Mouse (Mus musculus) CD8-positive naive resting alpha-beta T cell, adult 2 months (primary cell): ENCODE results near the gene Ubtd2.

Experiments
- DNase-seq, 2 experiments: peaks; one replicate each; pipeline ENCODE4 v3.0.0; 2022; ENCODE audit warnings: low read depth in 2 of 2, low spot score in 2 of 2

Ubtd2 gene

DNA sequence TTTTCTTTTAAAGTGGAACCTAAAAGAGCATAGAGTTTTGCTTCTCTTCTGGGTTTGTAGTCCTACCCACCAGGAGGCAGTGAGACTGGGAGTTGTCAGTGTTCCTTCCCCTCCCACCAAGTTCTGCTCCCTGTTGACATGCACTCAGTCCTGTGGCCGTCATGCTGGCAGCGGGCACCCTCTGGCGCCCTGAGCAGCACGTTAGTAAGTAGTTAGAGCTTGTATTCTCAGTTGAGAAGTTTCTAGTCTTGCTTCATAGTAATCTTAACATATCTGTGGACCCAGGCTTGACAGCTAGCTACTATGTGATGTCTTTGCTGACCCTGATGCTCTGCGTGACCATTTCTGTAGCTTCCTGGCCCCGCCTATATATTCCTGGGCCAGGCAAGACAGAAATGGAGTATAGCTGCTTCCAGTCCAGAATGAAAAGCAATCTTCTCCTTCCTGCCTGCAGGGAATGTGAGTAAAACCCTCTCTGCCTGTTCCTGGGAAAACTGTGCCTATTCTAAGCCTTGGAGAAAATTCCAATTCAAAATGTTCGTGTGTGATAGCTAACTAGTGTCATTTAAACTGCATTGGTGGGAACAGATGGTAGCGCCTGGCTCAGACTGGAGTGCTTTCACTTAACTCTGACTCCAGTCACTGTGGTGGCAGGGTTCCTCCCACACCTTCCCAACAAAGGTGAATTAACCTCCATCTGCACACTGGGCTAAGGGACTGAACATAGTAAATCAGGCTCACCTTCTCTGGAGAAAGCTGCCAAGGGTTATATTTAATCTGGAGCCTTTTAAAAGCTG lies 61.9 kb downstream of the Ubtd2 start:
- DNase-seq, result no peak

DNA sequence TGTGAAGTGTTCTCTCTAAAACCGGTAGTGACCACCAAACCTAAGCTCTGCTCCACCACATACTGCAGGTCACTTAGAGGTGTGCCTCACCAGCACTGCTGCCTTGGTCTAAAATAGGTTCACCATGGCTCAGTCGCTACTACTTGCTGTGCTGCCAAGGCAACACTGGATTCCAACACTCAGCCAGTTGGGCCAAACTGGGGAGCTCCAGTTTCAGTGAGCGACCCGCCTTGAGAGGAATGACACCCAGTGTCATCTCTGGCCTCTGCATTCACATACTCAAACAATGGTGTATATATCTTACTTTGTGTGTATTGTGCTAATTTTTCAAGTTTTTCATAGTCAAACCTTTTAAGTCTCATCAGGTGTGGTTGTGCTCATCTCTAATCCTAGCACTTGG lies 63.6 kb downstream of the Ubtd2 start:
- no peak for DNase-seq

DNA sequence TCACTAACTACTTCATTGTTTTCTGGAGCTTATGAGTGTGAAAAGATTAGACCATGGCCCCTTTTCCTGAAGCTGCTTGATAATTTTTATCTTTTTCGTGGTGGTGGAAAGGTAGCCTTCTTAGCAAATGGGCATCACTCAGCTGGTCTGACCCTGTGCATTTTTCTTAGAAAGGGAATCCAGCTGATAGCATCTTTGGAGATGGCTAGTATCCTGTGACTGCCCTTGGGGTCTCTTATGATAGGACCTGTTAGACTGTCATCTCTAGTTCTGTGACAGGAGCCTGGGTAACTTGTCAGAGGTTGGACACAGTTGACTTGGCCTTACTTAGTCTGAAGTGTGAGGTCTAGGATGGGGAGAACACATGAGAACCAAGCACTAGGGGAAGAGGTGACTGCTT lies 64.2 kb downstream of the Ubtd2 start:
- no peak for DNase-seq

DNA sequence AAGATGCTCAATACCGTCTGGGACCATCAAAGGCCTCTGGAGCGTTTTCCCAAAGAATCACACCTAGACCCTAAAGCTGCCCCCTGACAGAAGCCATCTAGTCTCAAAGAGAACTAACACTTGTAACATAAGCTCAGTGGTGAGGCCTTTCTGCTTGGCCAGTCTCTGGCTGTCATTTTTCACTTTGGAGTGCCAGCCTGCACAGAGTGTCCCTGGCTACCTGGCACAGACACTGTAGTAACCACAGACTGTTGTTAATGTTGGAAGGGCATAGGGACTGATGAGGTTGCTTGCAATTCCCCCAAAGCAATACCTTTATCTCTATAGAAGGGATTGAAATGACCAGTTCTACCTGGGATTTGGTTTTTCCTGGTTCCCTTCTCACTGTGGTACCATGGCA lies 66.1 kb downstream of the Ubtd2 start:
- no peak for DNase-seq

DNA sequence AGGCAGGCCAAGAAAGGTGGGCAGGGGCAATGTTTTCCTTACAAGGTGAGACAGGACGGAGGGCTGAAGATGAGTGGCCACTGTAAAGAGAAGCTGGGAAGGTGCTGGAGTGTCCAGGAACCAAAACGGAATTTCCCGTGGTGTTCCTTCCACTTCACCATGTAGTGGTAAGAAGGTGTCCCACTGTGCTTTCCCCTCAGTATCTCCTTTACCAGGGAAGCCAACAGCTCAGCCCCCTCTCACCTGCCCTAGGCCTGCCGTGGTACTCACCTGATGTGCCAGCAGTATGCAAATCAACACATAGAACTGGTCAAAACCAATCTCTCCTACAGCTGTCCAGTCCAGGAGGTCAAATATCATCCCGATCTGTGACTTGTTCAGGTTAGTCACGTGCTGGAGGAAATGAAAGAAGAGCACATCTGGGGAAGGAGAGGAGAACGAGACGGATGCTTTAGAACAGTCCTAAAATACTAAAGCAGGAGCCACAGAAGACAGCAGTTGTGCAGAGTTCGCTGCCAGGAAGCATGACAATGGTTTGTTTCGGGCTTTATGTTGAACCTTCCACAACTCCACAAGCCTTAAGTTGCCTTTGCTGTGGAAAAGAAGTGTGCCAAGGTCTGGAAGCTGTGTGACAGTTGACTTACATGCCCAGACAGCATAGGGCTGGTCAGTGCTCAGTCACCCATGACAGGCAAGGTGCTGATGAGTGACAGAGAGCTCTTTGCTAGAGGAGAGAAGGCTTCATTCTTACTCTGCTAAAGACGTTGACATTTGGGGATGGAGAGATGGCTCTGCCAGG lies 69.2 kb downstream of the Ubtd2 start:
- no peak for DNase-seq

DNA sequence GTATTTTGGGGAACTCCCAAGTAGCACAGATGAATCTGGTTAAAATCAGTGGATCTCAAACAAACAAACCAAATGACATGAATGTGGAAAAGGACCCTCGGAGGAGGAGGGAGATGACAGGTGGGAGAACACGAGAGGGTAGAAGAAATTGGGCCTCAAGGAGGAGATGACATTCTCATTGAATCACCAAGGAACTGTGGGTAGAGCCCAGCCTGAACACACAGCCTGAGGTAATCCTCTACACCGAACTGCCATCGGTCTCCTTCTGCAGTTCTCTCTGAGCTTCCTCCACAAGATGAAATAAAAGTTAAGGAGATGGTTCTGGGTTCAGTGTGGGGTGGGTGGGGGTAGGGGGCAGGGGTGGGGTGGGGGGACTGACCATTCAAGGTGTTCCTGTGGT lies 71.8 kb downstream of the Ubtd2 start:
- no peak for DNase-seq

DNA sequence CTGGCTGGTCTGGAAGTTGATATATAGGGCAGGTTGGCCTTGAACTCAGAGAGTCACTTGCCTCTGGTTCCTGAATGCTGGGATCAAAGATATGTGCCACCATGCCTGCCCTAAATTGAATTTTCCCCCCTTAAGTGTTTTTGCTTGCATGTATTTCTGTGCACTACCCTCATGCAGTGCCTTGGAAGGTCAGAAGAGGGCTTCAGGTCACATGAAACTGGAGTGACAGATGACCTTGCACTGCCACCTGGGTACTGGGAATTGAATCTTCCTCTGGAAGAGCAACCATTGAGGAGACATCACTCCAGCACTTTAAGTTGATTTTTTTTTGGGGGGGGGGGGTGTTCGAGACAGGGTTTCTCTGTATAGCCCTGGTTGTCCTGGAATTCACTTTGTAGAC lies 75.0 kb downstream of the Ubtd2 start:
- peak in 1 of 2 experiments; percentile 40 for DNase-seq

DNA sequence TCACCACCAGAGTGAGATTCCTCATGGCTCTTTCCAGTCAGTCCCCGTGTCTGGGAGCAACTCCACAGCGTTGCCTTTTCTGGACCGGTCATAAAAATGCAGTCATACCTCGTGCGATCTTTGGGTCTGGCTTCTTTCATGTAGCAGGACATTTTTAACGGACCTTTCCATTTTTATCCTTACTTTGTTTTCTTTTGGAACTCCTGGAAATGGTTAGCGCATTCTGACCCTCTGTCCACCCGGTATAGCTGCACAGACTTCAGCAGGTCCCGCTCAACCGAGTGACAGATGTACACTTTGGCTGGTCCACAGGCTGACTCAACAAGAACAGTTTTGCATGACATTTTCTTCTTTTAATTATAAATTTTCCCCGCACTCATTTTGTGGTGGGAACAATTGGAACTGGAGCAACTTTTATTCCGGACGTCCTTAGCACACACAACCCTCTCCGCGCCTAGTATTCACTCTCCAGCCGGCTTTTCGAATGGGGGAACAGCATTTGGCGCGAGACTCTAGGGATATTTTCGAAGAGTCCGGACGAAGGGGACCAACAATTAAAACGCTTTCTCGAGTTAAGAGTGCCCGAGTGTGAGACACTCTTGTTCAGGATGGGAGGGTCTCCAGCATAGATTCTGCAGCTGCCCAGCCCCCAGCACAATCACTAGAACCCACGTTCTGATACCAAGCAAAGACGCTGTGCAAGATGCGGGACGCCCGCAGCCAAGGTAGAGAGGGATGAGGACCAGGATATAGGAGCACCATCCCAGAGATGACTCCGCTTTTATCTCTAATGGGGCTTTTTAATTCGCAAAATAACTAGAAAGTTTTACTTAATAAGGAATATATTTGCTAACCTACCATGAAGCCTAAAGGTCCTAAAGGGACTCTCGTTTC lies 76.9 kb downstream of the Ubtd2 start, which contains the start of gene Efcab9:
Gene Efcab9 (minus strand): TSS at position 211 of the 894 bp plus-strand sequence.
- no peak for DNase-seq

DNA sequence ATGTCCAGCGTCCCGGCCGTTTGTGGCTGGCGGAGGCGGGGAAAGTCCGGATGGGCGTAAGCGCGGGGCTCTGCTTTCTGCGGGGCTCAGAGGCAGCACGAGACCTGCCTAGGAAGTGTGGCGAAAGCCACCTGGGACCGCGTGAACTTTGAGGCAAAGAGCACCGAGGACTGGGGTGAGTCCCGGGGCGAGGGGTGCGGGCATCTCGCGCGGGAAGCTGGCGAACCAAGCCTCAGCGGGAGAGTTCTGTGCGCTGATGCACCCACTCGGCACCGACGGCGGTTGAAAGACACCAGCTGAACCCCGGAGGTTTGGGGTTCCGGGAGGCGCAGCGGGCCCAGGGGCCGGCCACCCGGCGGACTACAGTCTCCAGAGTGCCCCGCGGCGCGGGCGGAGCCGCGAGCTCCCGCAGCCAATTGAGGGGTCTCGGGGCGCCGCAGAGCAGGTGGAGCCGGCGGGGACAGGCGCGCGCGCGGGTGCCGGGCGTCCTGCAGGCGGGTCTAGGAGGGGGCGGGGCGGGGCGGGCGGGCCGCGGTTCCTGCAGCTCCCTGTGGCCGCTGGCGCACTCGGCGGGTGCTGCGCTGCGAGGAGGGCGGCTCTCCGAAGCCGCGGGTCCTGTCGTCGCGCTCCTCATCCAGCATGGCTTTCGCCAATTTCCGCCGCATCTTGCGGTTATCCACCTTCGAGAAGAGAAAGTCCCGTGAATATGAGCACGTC lies 77.8 kb downstream of the Ubtd2 start, which contains the start of gene Stk10:
Gene Stk10 (plus strand): TSS at position 541 of the 717 bp plus-strand sequence.
- peak; percentile 88 to 91 for DNase-seq

DNA sequence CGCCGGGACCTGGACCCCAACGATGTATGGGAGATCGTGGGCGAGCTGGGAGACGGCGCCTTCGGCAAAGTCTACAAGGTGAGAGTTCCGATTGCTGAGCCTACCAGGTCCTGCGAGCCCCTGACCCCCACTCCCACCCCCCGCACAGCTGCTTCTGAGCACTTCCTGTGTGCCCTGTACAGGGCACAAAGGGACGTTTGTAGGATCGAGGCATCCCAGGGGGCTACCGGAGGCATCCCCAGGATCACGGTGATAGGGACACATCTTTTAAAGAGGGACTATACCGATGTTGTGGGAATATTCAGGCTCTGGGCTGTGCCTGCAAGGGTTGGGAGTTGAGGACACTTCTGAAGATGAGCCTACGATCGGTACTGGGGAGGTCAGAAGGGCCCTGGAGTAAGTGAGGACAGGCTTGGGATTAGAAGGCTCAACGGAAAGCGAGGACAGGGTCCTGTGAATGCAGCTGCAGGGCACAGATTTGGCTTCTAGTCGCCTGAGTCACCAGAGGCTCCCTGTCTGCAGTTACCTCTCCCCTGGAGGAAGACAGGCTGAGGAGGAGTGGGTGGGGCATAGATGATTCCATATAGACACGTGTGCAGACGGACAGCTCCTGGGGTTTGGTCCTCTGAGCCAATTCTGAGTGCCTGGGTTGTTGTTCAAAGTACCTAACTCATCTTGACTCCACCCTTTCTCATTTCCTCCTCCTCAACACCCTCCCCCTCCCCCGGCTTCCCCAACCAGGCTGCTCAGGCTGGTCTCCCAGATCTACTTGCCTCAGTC lies 78.5 kb downstream of the Ubtd2 start:
- peak; percentile 56 to 76 for DNase-seq

DNA sequence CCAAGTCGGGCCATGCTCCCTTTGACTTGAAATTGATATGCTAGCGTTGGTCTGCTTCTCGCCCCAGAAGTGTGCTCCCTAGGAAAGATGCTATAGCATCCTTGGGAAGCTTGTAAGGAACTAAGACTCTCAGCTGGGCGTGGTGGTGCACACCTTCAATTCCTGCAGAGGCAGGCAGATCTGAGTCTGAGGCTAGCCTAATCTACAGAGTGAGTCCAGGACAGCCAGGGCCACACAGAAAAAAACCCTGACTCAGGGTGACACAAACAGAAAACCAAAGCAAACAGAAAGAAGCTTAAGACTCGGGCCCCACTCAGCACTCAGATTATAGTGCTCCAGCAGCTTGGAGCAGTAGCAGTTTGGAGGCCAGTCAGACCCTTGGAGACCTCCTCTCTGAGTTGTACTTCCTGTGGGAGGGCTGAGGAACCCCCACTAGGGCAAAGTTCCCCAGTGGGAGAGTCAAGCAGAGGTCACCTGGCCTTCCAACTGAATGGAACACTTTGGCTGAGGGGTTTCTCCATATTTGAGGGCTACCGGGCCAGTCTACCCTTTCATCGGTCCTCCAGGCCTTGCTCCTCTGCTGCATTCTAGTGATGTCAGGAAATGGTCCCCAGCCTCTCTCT lies 79.4 kb downstream of the Ubtd2 start:
- no peak for DNase-seq

DNA sequence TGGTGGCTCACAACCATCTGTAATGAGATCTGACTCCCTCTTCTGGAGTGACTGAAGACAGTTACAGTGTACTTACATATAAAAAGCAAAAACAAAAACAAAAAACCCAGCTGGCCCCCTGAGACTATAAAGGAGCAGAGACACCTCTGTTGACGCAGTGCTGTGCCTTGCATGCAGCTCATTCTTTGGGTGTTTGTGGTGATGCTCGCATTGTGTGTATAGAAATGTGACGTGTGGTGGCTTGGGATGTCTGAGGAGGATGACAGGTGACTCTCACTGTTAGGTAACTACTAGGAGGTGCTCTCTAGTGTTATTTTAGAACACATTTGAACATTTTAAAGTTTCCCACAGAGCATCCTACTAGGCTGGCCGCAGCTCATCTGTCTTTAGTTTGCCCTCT lies 80.5 kb downstream of the Ubtd2 start:
- DNase-seq, result peak in 1 of 2 experiments; percentile 54

DNA sequence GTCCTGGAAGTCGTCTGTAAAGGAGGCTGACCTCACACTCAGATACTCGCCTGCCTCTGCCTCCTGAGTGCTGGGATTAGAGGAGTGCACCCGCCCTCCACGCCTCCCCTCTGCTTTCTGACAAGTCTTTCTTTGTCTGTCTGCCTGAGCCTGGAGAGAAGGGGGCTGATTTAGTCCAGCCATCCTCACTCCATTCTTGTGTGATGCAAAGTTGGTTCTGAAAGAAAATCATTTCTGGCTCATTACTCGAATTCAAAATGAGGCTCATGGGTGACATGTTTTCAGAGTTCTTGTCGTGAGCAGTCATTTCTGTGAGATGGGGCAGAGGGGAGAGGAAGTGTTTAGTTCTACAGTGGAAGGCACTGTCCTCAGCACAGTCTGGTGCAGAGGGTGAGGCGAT lies 81.8 kb downstream of the Ubtd2 start:
- no peak for DNase-seq

DNA sequence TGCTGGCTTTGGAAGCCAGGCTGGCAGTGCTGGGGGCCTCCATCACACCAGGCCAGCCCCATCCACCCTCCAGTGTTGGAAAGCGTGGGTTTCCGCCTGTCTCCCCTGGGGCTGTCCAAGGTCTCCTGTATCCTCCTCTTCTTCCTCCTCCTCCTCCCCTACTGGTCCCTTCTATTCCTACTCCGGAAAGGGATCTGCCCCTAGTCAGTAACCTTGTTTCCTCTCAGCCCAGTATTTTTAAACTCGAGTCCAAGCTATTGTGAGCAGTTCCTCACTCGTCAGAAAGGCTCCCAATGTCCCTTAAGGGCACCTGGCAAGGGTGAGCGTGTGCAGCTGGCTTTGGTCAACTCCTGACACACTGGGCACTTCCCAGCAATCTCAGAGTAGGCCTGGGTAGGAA lies 83.3 kb downstream of the Ubtd2 start:
- DNase-seq, result no peak

DNA sequence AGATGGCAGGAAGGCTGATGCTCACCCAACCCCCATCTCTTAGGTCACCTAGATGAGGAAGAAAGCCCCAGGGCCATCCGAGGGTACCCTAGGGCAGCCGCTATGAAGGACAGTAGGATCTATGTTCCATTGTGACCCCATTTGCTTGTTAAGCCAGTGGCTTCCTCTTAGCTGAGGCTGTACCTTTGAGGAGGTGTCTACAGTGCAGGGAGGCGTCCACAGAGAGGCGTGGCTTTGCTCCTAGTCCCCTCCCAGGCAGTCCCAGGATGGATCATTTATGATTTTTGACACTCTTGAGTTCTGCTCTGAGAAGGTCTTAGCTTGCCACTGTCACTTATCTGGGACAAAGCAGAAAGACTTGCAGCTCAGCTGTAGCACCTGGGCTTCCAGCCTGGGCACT lies 83.7 kb downstream of the Ubtd2 start:
- DNase-seq, result no peak

DNA sequence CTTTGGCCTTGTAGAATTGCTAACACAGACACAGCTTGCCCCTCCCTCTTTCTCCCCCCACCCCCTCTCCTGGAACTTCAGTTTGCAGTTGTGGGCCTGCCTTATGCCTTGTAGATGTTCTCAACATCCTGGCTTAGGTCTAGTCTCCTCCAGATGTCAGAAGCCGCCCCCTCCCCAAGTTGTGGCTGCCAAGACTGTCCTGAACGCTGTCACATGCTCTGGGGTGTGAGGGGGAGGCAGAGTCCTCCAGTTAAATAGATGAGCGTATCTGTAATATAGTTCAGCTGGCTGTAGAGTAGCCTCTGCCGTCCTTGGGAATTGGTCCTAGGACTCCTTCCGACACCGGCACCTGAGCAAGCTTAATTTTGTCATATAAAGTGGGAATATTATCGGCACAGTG lies 84.5 kb downstream of the Ubtd2 start:
- DNase-seq, result no peak

DNA sequence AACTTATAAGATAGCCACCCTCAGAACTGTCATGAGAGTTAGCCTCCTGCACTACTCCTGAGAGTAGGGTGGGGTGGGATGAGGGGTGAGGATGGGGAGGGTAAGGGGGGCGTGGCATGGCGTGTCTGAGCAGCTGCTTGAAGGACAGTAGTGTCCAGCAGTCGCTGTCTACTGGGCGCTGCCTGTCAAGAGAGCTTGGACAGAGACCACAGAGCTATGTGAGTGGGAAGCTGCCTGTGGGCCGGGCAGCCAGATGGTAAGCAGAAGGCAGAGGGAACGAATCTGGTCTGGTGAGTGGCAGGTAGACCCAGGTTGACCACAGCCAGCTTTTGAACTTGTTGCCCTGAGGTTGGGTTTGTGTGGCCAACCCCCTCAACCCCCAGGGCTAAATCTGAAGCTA lies 85.3 kb downstream of the Ubtd2 start:
- no peak for DNase-seq

DNA sequence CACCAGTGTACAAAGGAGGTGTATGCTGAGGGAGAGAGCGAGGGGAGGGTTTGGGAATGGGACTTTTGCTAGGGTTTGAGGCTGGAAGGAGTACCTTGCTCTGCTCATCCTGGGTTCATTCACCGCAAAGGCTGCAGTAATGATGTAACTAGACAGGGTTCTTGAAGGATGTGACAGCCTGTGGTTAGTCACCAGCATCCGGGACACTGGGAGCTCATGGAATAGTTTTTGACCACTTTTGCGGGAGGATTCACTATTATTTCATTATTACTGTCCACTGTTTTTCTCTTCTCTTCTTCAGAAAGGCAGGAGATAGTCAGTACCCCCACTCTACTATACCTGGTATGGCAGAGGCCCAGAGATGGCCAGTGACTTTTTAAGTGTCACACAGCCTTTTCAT lies 87.0 kb downstream of the Ubtd2 start:
- no peak for DNase-seq

DNA sequence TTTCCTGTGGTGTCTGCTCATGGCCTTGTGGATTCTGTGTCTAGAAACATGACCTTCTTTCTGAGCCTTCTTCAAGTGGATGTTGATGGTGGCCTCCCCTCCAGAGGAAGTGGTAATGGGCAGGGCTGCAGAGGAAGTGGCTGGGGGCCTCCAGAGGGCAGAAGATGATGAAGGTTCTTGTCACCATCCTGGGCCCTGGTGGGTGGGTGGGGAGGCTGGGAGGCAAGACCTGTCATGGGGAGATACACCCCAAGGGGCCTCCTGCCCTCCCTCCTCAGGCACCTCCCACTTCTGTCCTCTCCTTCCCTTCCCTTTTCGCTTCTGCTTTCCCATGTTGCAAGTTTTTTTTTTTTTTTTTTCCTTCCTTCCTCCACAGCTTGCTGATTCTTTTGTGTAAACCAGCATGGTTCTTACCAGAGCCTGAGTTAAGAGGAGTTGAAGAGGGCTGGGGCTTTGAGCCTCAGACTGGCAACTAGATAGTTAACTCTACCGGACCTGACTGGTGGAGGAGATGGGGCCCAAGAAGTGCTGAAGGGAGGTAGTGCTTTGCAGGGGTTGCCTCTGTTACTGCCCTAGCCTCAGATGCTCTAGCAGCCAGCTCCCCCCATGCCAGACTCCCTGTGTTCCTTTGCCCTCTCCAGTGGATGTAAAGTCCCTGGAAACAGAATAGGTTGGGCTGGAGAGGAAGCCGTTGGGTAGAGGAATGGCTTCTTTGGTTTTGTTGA lies 87.7 kb downstream of the Ubtd2 start:
- peak; percentile 66 to 71 for DNase-seq
